Mouse (Mus musculus) heart, adult 2 months (tissue): ENCODE measurements around the gene Tnrc18. TPM values are rescaled to one million over a fixed set of nuclear protein-coding genes. Genes with fewer than 3 reads are reported as not detected.

Experiments used
- DNase-seq, 2 experiments: peaks; one replicate each; pipeline ENCODE4 v3.0.0; 2021
- H3K27ac ChIP-seq: fragments of 200-600 bp; 2 replicates; pipeline ENCODE4 v1.8.1; 2022
- H3K27me3 ChIP-seq: fragments of 200-500 bp; 2 replicates; pipeline ENCODE4 v1.6.1; 2012; ENCODE audit warnings: mild to moderate bottlenecking, low read length, inconsistent platforms, mixed read lengths; ENCODE audit not compliant: control insufficient read depth, insufficient read depth
- H3K36me3 ChIP-seq: fragments of 200-500 bp; 2 replicates; pipeline ENCODE4 v1.6.1; 2012; ENCODE audit warnings: low read length, inconsistent platforms; ENCODE audit not compliant: control insufficient read depth, insufficient read depth
- H3K4me1 ChIP-seq: fragments of 200-500 bp; 2 replicates; pipeline ENCODE4 v1.6.1; 2011; ENCODE audit warnings: low read length; ENCODE audit not compliant: control insufficient read depth, insufficient read depth
- H3K4me3 ChIP-seq: fragments of 200-600 bp; 2 replicates; pipeline ENCODE4 v1.8.1; 2022
- H3K79me2 ChIP-seq: fragments of 200-500 bp; replicated peaks from 2 replicates; pipeline ENCODE4 v1.6.1; 2012; ENCODE audit warnings: mild to moderate bottlenecking, inconsistent platforms, low read length, moderate library complexity, mixed read lengths; ENCODE audit not compliant: control insufficient read depth, insufficient read depth
- H3K9ac ChIP-seq: fragments of 200-500 bp; 2 replicates; pipeline ENCODE4 v1.6.1; 2012; ENCODE audit warnings: low read depth, mild to moderate bottlenecking, control low read depth, inconsistent platforms, low read length, mixed read lengths
- CTCF ChIP-seq: fragments of 200-600 bp; IDR thresholded peaks from 2 replicates; pipeline ENCODE4 v1.8.1; 2022; ENCODE audit warnings: antibody characterized with exemption, mild to moderate bottlenecking, moderate library complexity
- EP300 ChIP-seq: fragments of 200-500 bp; IDR thresholded peaks from 2 replicates; pipeline ENCODE4 v1.6.1; 2011; ENCODE audit warnings: low read depth, low read length, control low read depth; ENCODE audit not compliant: insufficient read depth
- POLR2A ChIP-seq: fragments of 200-500 bp; IDR thresholded peaks from 2 replicates; pipeline ENCODE4 v1.6.1; 2011; ENCODE audit warnings: mild to moderate bottlenecking, low read depth, low read length, control low read depth; ENCODE audit not compliant: insufficient read depth
- WGBS: fragments of 180-500 bp; shearing (Covaris S2); methylation state at CpG from one replicate; pipeline ENCODE4 v1.1.7; 2018; 5-methylcytosine and 5-hydroxymethylcytosine counted together
- intact Hi-C: fragments of 180-260 bp; cut with DNase I; formaldehyde crosslinking; loops from one replicate; pipeline ENCODE4 v1.15.1; 2025
- polyA plus RNA-seq: library from polyadenylated mRNA; depleted of rRNA; stranded (reverse); fragments of >200 nt; gene quantifications from 2 replicates; pipeline ENCODE4 v1.2.3, GENCODE M21; 2012
- total RNA-seq, 2 experiments: library from RNA; stranded (reverse); gene quantifications; 2 replicates each; pipeline ENCODE4 v1.2.3; 2021

Gene Tnrc18
- total and polyA plus RNA-seq, 3 experiments, result 18.5 to 60.3 (median 49.7) TPM

GRCm38 (mm10) chr5:142824091-142824490, 6.6 kb upstream of the Tnrc18 start:
- Histone ChIP-seq H3K27me3 (no peaks in the 10 kb centered on the region), H3K27ac (peak overlapping the region; percentile 100), H3K79me2 (no peaks in the 10 kb centered on the region), H3K9ac (no peak overlapping the region), H3K36me3 (no peaks in the 10 kb centered on the region), H3K4me1 (no peaks in the 10 kb centered on the region; the same call in 1 of the 2 replicates), H3K4me3 (no peak overlapping the region; the same call in 1 of the 2 replicates)
- no peak for DNase-seq
- no peak for TF ChIP-seq EP300
- TF ChIP-seq CTCF, result no peak
- TF ChIP-seq POLR2A, result no peak
- intact Hi-C loops, result loop anchor here (2.0 to 5.0 kb wide), 2 partner anchors 17 to 53 kb away; no protein-coding TSS in a partner anchor
- 58% methylated on average over 6 of the region's 6 CpGs for WGBS

DNA sequence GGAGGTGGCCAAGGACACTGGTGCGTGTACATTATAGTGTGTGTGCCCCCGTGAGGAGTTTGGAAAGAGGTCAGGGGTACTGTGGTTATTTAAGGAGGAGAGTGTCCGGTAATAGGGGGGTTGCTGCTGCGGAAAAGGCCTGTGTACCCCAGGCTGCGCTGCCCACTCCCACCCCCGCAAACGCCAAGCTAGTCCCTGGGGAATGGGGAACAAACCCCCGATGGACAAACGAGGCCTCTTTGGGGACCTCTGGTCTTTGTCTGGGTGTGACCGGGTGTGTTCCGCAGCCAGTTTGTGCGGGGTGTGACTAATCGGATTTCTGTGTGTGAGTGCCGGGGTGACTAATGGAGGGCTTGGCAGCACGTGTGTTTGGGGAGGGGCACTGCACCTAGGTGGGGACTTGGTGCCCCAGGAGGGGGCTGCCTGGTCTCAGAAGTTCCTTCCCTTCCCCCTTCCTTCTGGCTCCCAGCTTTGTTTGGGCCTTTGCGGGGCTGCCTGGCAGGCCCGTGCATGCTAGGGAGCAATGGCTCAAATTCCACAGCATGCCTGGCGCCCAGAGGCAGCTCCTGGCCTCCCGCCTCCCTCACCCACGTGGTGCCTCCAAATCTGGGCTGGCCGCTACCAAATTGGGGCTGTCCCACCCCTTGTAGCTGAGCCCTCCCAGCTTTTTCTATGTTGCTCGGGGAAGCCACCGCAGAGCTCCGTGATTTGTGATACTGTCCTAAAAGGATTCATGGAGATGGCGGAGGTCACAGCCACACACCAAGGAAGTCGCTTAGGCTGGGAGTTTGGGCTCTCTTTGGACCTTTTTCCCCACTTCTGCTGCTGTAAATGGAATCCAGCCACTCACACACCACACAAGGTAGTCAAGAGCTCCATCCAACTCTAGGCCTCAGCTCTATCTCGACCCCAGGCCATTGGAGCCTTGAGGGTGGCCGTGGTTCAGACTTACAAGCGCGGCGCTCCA, 5.9 kb upstream of the Tnrc18 start:
- intact Hi-C loops, result loop anchor here (2.0 to 5.0 kb wide), 2 partner anchors 17 to 54 kb away; no protein-coding TSS in a partner anchor
- Histone ChIP-seq H3K4me3 (peak overlapping the region; percentile 76), H3K36me3 (no peaks in the 10 kb centered on the region), H3K9ac (peak overlapping the region; percentile 68), H3K27me3 (no peaks in the 10 kb centered on the region), H3K4me1 (no peaks in the 10 kb centered on the region; the same call in 1 of the 2 replicates), H3K79me2 (no peaks in the 10 kb centered on the region), H3K27ac (peak overlapping the region; percentile 100)
- WGBS, result 15% methylated on average over 31 of the region's 31 CpGs
- TF ChIP-seq CTCF (no peak), POLR2A (peak; percentile 83), EP300 (peak; percentile 49; the same call in 1 of the 2 replicates)
- peak; percentile 87 to 90 for DNase-seq

- Histone ChIP-seq H3K9ac (peak overlapping the region; percentile 68), H3K4me1 (no peaks in the 10 kb centered on the region; the same call in 1 of the 2 replicates), H3K27me3 (no peaks in the 10 kb centered on the region), H3K36me3 (no peaks in the 10 kb centered on the region), H3K27ac (peak overlapping the region; percentile 100), H3K4me3 (peak overlapping the region; percentile 76), H3K79me2 (no peaks in the 10 kb centered on the region)
- TF ChIP-seq POLR2A (no peak), EP300 (no peak)
- DNase-seq, result peak; percentile 65 to 71
- intact Hi-C loops, result loop anchor here (5.0 kb wide), 1 partner anchor 55 kb away; no protein-coding TSS in a partner anchor
- WGBS, result under 1% methylated on average over 36 of the region's 36 CpGs
Measured at GRCm38 (mm10) chr5:142822286-142823095, 5.0 kb upstream of the Tnrc18 start.

- Histone ChIP-seq H3K9ac (peak overlapping the region; percentile 68), H3K4me1 (no peaks in the 10 kb centered on the region; the same call in 1 of the 2 replicates), H3K4me3 (peak overlapping the region; percentile 76), H3K36me3 (no peaks in the 10 kb centered on the region), H3K27ac (peak overlapping the region; percentile 100), H3K79me2 (no peaks in the 10 kb centered on the region), H3K27me3 (no peaks in the 10 kb centered on the region)
- no peak for DNase-seq
- TF ChIP-seq CTCF (no peak), EP300 (no peak), POLR2A (no peak)
- WGBS, result 2% methylated on average over 9 of the region's 9 CpGs
- intact Hi-C loops, result loop anchor here (5.0 kb wide), 1 partner anchor 55 kb away; no protein-coding TSS in a partner anchor
Measured at GRCm38 (mm10) chr5:142821974-142822285, 4.5 kb upstream of the Tnrc18 start.

GRCm38 (mm10) chr5:142821266-142821973, 4.0 kb upstream of the Tnrc18 start:
- WGBS, result under 1% methylated on average over 36 of the region's 36 CpGs
- Histone ChIP-seq H3K36me3 (no peaks in the 10 kb centered on the region), H3K4me1 (no peaks in the 10 kb centered on the region; the same call in 1 of the 2 replicates), H3K9ac (peak overlapping the region; percentile 89), H3K27ac (peak overlapping the region; percentile 100), H3K4me3 (peak overlapping the region; percentile 76), H3K27me3 (no peaks in the 10 kb centered on the region), H3K79me2 (no peaks in the 10 kb centered on the region)
- peak; percentile 92 to 95 for DNase-seq
- intact Hi-C loops, result loop anchor here (5.0 kb wide), 1 partner anchor 56 kb away; no protein-coding TSS in a partner anchor
- TF ChIP-seq POLR2A (peak; percentile 87), EP300 (0 out of 2 replicates have a peak, but pooled peaks have one; percentile 15), CTCF (peak; percentile 26; the same call in 1 of the 2 replicates)
